Mouse (Mus musculus) embryonic facial prominence, embryonic 10.5 days (tissue): Measurements from ENCODE around the gene Hdac6. TPM values are rescaled to one million over a fixed set of nuclear protein-coding genes. Genes with fewer than 3 reads are reported as not detected.
A peak's percentile ranks its signal among the peaks of the same experiment; 100 is the strongest.

Source experiments
- DNase-seq: peaks from one replicate; pipeline ENCODE4 v3.0.0-alpha.2; 2017; ENCODE audit warnings: low spot score
- H3K27ac ChIP-seq: fragments of 300-500 bp; sonication (generic); replicated peaks from 2 replicates; pipeline ENCODE4 v1.5.1; 2016; ENCODE audit warnings: mild to moderate bottlenecking
- H3K27me3 ChIP-seq: fragments of 300-500 bp; sonication (generic); replicated peaks from 2 replicates; pipeline ENCODE4 v1.6.1; 2016; ENCODE audit warnings: low read depth, mild to moderate bottlenecking; ENCODE audit not compliant: poor library complexity, severe bottlenecking
- H3K36me3 ChIP-seq: fragments of 300-500 bp; sonication (generic); replicated peaks from 2 replicates; pipeline ENCODE4 v1.6.1; 2016; ENCODE audit warnings: mild to moderate bottlenecking, moderate library complexity
- H3K4me1 ChIP-seq: fragments of 300-500 bp; sonication (generic); 2 replicates; pipeline ENCODE4 v1.6.1; 2016
- H3K4me3 ChIP-seq: fragments of 300-500 bp; sonication (generic); 2 replicates; pipeline ENCODE4 v1.5.1; 2016; ENCODE audit warnings: mild to moderate bottlenecking, moderate library complexity
- H3K9me3 ChIP-seq: fragments of 300-500 bp; sonication (generic); 2 replicates; pipeline ENCODE4 v1.6.1; 2016; ENCODE audit warnings: mild to moderate bottlenecking
- WGBS: fragments of 180-500 bp; shearing (Covaris S2); methylation state at CpG from one replicate; pipeline ENCODE4 v1.1.7; 2016; 5-methylcytosine and 5-hydroxymethylcytosine counted together
- polyA plus RNA-seq: library from polyadenylated mRNA; unstranded; fragments of >200 nt; fragmentation: Nextera tagmentation; extraction: Ambion mirVana; gene quantifications from 2 replicates; pipeline ENCODE4 v1.2.1, GENCODE M21; 2016

Gene Hdac6
- polyA plus RNA-seq: 55.7 and 58.4 TPM in 2 replicates

GRCm38 (mm10) chrX:7947108-7947899, at the start of gene Hdac6:
Gene Hdac6 (minus strand): TSS chrX:7947889.
- WGBS: 18% methylated on average over 36 of the region's 37 CpGs
- H3K9me3 ChIP-seq: peaks cover 4% of the 10 kb centered on the region; the same call in 1 of the 2 replicates
- H3K4me3 ChIP-seq: peak within 1 kb of the TSS; percentile 62
- DNase-seq: peak; percentile 9
- H3K27ac ChIP-seq: peak within 1 kb of the TSS; percentile 84
- peaks cover 5% of the 10 kb centered on the region for H3K4me1 ChIP-seq
- peaks cover 4% of the 10 kb centered on the region; the same call in 1 of the 2 replicates for H3K36me3 ChIP-seq
- no peaks in the 10 kb centered on the region for H3K27me3 ChIP-seq

DNA sequence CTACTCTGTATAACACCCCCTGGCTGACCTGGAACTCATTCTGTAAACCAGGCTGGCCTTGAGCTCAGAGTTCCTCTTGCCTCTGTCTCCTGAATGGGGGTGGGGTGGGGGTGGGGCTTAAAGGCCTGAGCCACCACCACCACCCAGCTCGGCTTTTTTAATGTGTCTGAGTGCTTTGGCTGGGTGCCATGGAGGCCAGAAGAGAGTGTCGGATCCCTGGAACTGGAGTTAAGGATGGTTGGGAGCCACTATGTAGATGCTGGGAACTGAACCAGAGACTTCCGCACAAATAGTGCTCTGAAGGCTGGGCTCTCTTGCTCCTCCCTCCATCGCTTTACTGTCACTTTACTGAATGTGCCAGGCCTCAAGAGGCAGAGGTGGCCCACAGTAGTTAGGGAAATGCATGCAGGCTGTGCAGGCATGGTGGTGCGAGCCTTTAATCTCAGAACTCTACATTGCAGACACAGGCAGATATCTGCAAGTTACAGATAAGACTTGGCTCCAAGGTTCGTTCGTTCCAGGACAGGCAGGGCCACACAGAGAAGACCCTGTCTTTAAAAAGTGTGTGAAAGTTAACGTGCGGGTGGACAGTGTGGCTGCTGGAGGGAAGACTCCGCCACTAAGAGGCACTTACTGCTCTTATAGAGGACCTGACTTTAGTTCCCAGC, 45.5 kb upstream of the Hdac6 start:
- H3K4me3 ChIP-seq: no peak overlapping the region
- H3K36me3 ChIP-seq: no peaks in the 10 kb centered on the region
- no peaks in the 10 kb centered on the region for H3K27me3 ChIP-seq
- 0 out of 2 replicates have a peak, but pooled peaks cover 4% of the 10 kb centered on the region for H3K9me3 ChIP-seq
- no peaks in the 10 kb centered on the region for H3K4me1 ChIP-seq
- no peak for DNase-seq
- H3K27ac ChIP-seq: no peak overlapping the region
- WGBS: 79% methylated on average over 10 of the region's 10 CpGs

GRCm38 (mm10) chrX:7992379-7993067, 44.8 kb upstream of the Hdac6 start:
- no peaks in the 10 kb centered on the region for H3K4me1 ChIP-seq
- H3K9me3 ChIP-seq: 0 out of 2 replicates have a peak, but pooled peaks cover 4% of the 10 kb centered on the region
- H3K27ac ChIP-seq: no peak overlapping the region
- H3K4me3 ChIP-seq: no peak overlapping the region
- no peak for DNase-seq
- no peaks in the 10 kb centered on the region for H3K27me3 ChIP-seq
- no peaks in the 10 kb centered on the region for H3K36me3 ChIP-seq
- WGBS: 63% methylated on average over 8 of the region's 8 CpGs

GRCm38 (mm10) chrX:7981368-7981767, 33.7 kb upstream of the Hdac6 start:
- 90% methylated on average over 7 of the region's 7 CpGs for WGBS
- Histone ChIP-seq H3K36me3 (no peaks in the 10 kb centered on the region), H3K27ac (no peak overlapping the region), H3K4me3 (no peak overlapping the region), H3K9me3 (no peaks in the 10 kb centered on the region; the same call in 1 of the 2 replicates), H3K4me1 (no peaks in the 10 kb centered on the region), H3K27me3 (no peaks in the 10 kb centered on the region)
- no peak for DNase-seq

- Histone ChIP-seq H3K36me3 (no peaks in the 10 kb centered on the region), H3K9me3 (no peaks in the 10 kb centered on the region; the same call in 1 of the 2 replicates), H3K4me3 (no peak within 1 kb of the TSS), H3K27me3 (no peaks in the 10 kb centered on the region), H3K27ac (no peak within 1 kb of the TSS), H3K4me1 (no peaks in the 10 kb centered on the region)
- no peak for DNase-seq
- 93% methylated on average over 11 of the region's 11 CpGs for WGBS
Measured at GRCm38 (mm10) chrX:7977892-7978291, 30.2 kb upstream of the Hdac6 start, which contains the start of gene Gata1. Gene Gata1 (minus strand): TSS chrX:7978071.

GRCm38 (mm10) chrX:7971292-7971691, 23.6 kb upstream of the Hdac6 start:
- DNase-seq: no peak
- Histone ChIP-seq H3K4me3 (no peak overlapping the region), H3K9me3 (0 out of 2 replicates have a peak, but pooled peaks cover 2% of the 10 kb centered on the region), H3K27ac (no peak overlapping the region), H3K36me3 (no peaks in the 10 kb centered on the region), H3K4me1 (no peaks in the 10 kb centered on the region), H3K27me3 (no peaks in the 10 kb centered on the region)
- WGBS: 58% methylated on average over 4 of the region's 4 CpGs

DNA sequence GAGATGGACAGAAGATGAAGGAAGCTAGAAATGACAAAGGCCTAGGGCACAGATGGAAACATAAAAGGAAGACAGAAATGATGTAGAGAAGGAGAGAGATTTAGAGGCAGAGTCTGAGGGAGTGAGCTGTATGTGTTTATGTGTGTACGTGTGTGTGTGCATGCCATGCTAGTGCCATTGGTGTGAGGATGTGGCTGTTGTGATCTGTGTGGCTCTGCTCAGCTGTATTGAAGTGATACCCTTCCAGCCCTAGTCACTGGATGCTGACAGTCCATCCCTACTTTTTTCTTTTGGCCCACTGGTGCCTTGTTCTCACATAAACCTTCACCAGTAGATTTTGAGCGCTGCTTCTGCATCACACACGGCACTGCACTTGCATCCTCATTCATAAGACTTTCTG, 21.2 kb upstream of the Hdac6 start:
- H3K27ac ChIP-seq: no peak overlapping the region
- 88% methylated on average over 3 of the region's 3 CpGs for WGBS
- 0 out of 2 replicates have a peak, but pooled peaks cover 5% of the 10 kb centered on the region for H3K9me3 ChIP-seq
- no peaks in the 10 kb centered on the region for H3K27me3 ChIP-seq
- no peak for DNase-seq
- H3K4me1 ChIP-seq: no peaks in the 10 kb centered on the region
- H3K36me3 ChIP-seq: no peaks in the 10 kb centered on the region
- no peak overlapping the region for H3K4me3 ChIP-seq

DNA sequence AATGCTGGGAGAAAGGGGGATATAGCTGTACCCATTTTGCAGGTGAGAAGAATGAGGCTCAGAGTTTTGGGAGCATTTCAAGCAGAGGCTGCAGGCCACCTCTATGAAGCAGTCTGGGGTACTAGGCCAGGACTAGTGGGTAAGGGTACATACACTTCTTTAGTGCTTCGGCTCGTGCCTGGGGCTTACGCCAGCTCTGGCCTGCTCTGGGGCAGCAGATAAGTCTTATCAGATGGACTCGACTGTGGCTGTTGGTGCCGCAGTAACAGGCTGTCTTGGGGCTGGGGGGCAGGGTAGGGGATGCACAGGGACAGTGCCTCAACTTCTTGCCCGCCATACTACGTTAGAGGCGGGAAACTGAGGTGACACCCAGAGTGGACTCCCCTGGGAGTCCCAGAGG, 20.5 kb upstream of the Hdac6 start:
- no peaks in the 10 kb centered on the region for H3K4me1 ChIP-seq
- 85% methylated on average over 8 of the region's 8 CpGs for WGBS
- 0 out of 2 replicates have a peak, but pooled peaks cover 5% of the 10 kb centered on the region for H3K9me3 ChIP-seq
- no peak for DNase-seq
- no peak overlapping the region for H3K4me3 ChIP-seq
- H3K36me3 ChIP-seq: no peaks in the 10 kb centered on the region
- no peak overlapping the region for H3K27ac ChIP-seq
- H3K27me3 ChIP-seq: no peaks in the 10 kb centered on the region

DNA sequence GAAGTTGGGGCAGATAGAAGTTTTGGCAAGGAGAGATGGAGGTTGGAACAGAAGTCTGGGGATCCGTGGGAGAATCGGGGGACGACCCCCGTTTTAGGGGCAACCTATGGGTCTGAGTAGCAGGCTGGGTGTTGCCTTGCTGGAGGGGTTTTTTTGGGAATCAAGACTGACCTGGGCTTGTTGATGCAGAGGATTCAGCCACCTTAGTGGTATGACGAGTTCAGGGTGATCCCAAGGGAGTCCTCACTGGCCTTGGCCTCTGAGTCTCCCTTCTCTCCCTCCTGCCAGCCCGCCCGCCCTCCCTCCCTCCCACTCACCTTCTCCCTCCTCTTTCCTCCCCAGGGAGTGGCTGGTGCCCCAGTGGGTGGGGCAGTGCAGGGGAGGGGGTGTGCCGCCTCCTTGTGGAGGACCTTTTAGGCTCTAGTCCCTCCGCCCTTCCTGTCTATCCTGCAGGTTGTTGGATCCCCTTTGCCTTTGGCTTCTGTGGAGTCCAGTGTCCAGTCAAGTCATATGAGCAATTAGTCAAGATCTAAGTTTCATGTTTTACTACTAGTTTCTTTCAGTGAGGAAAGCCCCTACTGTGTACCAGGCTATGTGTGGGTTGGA, 20.0 kb upstream of the Hdac6 start:
- 0 out of 2 replicates have a peak, but pooled peaks cover 5% of the 10 kb centered on the region for H3K9me3 ChIP-seq
- H3K36me3 ChIP-seq: no peaks in the 10 kb centered on the region
- WGBS: 72% methylated on average over 9 of the region's 9 CpGs
- no peak for DNase-seq
- no peaks in the 10 kb centered on the region for H3K4me1 ChIP-seq
- no peak overlapping the region for H3K27ac ChIP-seq
- no peak overlapping the region for H3K4me3 ChIP-seq
- no peaks in the 10 kb centered on the region for H3K27me3 ChIP-seq

DNA sequence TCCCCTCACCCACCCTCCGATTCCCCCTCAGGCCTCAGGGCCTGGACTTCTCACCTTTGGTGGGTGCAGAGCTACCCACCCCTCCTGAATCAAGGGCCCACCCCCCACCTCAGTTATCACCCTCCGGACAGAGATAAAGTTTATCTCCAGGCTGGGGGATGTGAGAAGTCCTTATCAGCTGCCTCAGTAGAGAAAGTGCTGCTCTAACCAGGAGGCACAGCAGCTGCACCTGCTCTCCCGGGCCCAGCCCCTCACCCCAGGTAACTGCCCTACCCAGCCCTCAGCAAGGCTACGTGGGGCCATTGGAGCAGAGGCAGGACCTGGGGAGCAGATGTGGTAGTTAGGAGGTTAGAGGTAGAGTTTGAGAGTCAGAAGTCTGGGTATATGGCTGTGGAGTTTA, 18.5 kb upstream of the Hdac6 start:
- H3K4me3 ChIP-seq: no peak overlapping the region

GRCm38 (mm10) chrX:7963829-7964626, 16.3 kb upstream of the Hdac6 start:
- 80% methylated on average over 7 of the region's 7 CpGs for WGBS
- H3K27ac ChIP-seq: no peak overlapping the region
- no peak overlapping the region for H3K4me3 ChIP-seq
- no peaks in the 10 kb centered on the region for H3K4me1 ChIP-seq
- no peak for DNase-seq
- H3K9me3 ChIP-seq: 0 out of 2 replicates have a peak, but pooled peaks cover 3% of the 10 kb centered on the region
- no peaks in the 10 kb centered on the region for H3K27me3 ChIP-seq
- H3K36me3 ChIP-seq: no peaks in the 10 kb centered on the region

More for the DNA sequence above, 18.5 kb upstream of the Hdac6 start:
- Histone ChIP-seq H3K36me3 (no peaks in the 10 kb centered on the region), H3K4me1 (no peaks in the 10 kb centered on the region), H3K27ac (no peak overlapping the region), H3K9me3 (0 out of 2 replicates have a peak, but pooled peaks cover 3% of the 10 kb centered on the region), H3K27me3 (no peaks in the 10 kb centered on the region)
- DNase-seq: no peak
- 69% methylated on average over 4 of the region's 4 CpGs for WGBS
